In genomic region chr11:95714411-95714810, GRCm38 (mm10) we compare ENCODE assay signal across 8 mouse cellular contexts. TPM values are rescaled to one million over a fixed set of nuclear protein-coding genes. Genes with fewer than 3 reads are reported as not detected.
DNase-seq lines count a peak whose midpoint lies in the region; ATAC-seq and TF ChIP-seq lines count a peak whose summit lies in the region.

No protein-coding gene starts in this region.

- ATAC-seq in hindbrain, embryonic 13.5 days (ENCODE audit: low FRiP score), result no peak
- ATAC-seq in midbrain, embryonic 16.5 days, result no peak

- no peaks in the 10 kb centered on the region for H3K27me3 ChIP-seq in hindbrain, embryonic 13.5 days
- no peaks in the 10 kb centered on the region for H3K27me3 ChIP-seq in midbrain, embryonic 16.5 days (ENCODE audit: control insufficient read depth, insufficient read depth, low read depth, low read length)

- peak overlapping the region; percentile 98 for H3K9ac ChIP-seq in hindbrain, embryonic 13.5 days
- peak overlapping the region; percentile 99 for H3K9ac ChIP-seq in midbrain, embryonic 16.5 days (ENCODE audit: low read depth, low read length)

- peak overlapping the region; percentile 94; the same call in 1 of the 2 replicates for H3K27ac ChIP-seq in gastrocnemius, adult 2 months
- peak overlapping the region; percentile 99 for H3K27ac ChIP-seq in hindbrain, embryonic 13.5 days
- 0 out of 2 replicates have a peak overlapping the region, but pooled peaks have one; percentile 4 for H3K27ac ChIP-seq in midbrain, embryonic 16.5 days (ENCODE audit: low read length)

- DNase-seq in gastrocnemius, adult 2 months, result no peak
- no peak for DNase-seq in gastrocnemius, postnatal 10 days
- peak; percentile 11 for DNase-seq in MN1 (ENCODE audit: low spot score)
- no peak for DNase-seq in left cerebral cortex, adult 18-20 months (ENCODE audit: low spot score in 2 of 2)
- no peak for DNase-seq in ovary, postnatal 14 days (ENCODE audit: low spot score)
- no peak for DNase-seq in cerebellum, adult 9-11 months

- no peaks in the 10 kb centered on the region for H3K9me3 ChIP-seq in hindbrain, embryonic 13.5 days
- H3K9me3 ChIP-seq in midbrain, embryonic 16.5 days (replicated peaks; ENCODE audit: control insufficient read depth, low read length, poor library complexity, severe bottlenecking), result no peaks in the 10 kb centered on the region

- peak overlapping the region; percentile 77 for H3K4me2 ChIP-seq in hindbrain, embryonic 13.5 days
- peak overlapping the region; percentile 86 for H3K4me2 ChIP-seq in midbrain, embryonic 16.5 days (ENCODE audit: low read length)

- WGBS in hindbrain, embryonic 13.5 days, result 38% methylated on average over 7 of the region's 7 CpGs
- 33% methylated on average over 7 of the region's 7 CpGs for WGBS in midbrain, embryonic 16.5 days

- H3K4me1 ChIP-seq in hindbrain, embryonic 13.5 days (replicated peaks), result peaks cover 26% of the 10 kb centered on the region
- peaks cover 23% of the 10 kb centered on the region for H3K4me1 ChIP-seq in midbrain, embryonic 16.5 days (ENCODE audit: control insufficient read depth, insufficient read depth, low read length)

- intact Hi-C loops in gastrocnemius, adult 2 months (cut with DNase I), result no loop called here

- no peak for TF ChIP-seq CTCF in gastrocnemius, adult 2 months (IDR thresholded peaks at IDR 0.05)

- H3K36me3 ChIP-seq in hindbrain, embryonic 13.5 days, result no peaks in the 10 kb centered on the region
- no peaks in the 10 kb centered on the region for H3K36me3 ChIP-seq in midbrain, embryonic 16.5 days (ENCODE audit: control insufficient read depth, insufficient read depth, low read length)

- peak overlapping the region; percentile 84 for H3K4me3 ChIP-seq in gastrocnemius, adult 2 months
- H3K4me3 ChIP-seq in hindbrain, embryonic 13.5 days, result peak overlapping the region; percentile 95
- peak overlapping the region; percentile 93 for H3K4me3 ChIP-seq in midbrain, embryonic 16.5 days (ENCODE audit: low read depth, low read length)

RNA-seq across cellular contexts. Expression of gene Zfp652, which starts 1.9 kb away (rescaled TPM):
- 100 to 1,000 TPM in 1 of 2 experiments, 10 to 100 TPM in 1; 94.6 to 110 TPM for total RNA-seq in gastrocnemius, adult 2 months (2021)
- 10 to 100 TPM; 51.1 to 54.5 TPM for total RNA-seq in gastrocnemius, postnatal 10 days (2021)
- polyA plus RNA-seq in hindbrain, embryonic 13.5 days (2015; fragmentation: Nextera tagmentation; extraction: Ambion mirVana), result 31.0 and 32.8 TPM in 2 replicates
- 21.1 and 26.3 TPM in 2 replicates for polyA plus RNA-seq in midbrain, embryonic 16.5 days (2015; fragmentation: Nextera tagmentation; extraction: Ambion mirVana)
- 10 to 100 TPM; 37.8 to 41.1 TPM for total RNA-seq in left cerebral cortex, adult 18-20 months (2021)

RNA-seq across cellular contexts. Expression of gene B130006D01Rik, which starts 9.0 kb away (rescaled TPM):
- under 1 TPM; 0.28 to 0.45 TPM for total RNA-seq in gastrocnemius, adult 2 months (2021)
- total RNA-seq in gastrocnemius, postnatal 10 days (2021), result under 1 TPM; 0.42 to 0.90 TPM
- polyA plus RNA-seq in hindbrain, embryonic 13.5 days (2015; fragmentation: Nextera tagmentation; extraction: Ambion mirVana), result 1.6 and 1.8 TPM in 2 replicates
- polyA plus RNA-seq in midbrain, embryonic 16.5 days (2015; fragmentation: Nextera tagmentation; extraction: Ambion mirVana), result 1.3 and 1.4 TPM in 2 replicates
- total RNA-seq in left cerebral cortex, adult 18-20 months (2021), result 1 to 10 TPM; 1.2 to 1.3 TPM

RNA-seq across cellular contexts. Expression of gene Phb, which starts 47.7 kb away (rescaled TPM):
- total RNA-seq in gastrocnemius, adult 2 months (2021), result 100 to 1,000 TPM; 162 to 201 TPM
- 100 to 1,000 TPM; 139 to 155 TPM for total RNA-seq in gastrocnemius, postnatal 10 days (2021)
- 175 and 186 TPM in 2 replicates for polyA plus RNA-seq in hindbrain, embryonic 13.5 days (2015; fragmentation: Nextera tagmentation; extraction: Ambion mirVana)
- polyA plus RNA-seq in midbrain, embryonic 16.5 days (2015; fragmentation: Nextera tagmentation; extraction: Ambion mirVana), result 195 and 197 TPM in 2 replicates
- total RNA-seq in left cerebral cortex, adult 18-20 months (2021), result 100 to 1,000 TPM in 1 of 2 experiments, 10 to 100 TPM in 1; 87.4 to 103 TPM

Comparison
In these comparisons a context has a peak if more than half of its experiments do, and no peak if none do; other contexts are left out.
1. H3K27ac ChIP-seq: peak in every context shown above with its lines; median percentile 99 in hindbrain, embryonic 13.5 days; 94 in gastrocnemius, adult 2 months; 4 in midbrain, embryonic 16.5 days.